Mouse (Mus musculus) MEL (cell line): ENCODE results near the gene Pycr2.

Source experiments
- CTCF ChIP-seq, 3 experiments: IDR thresholded peaks in 2 of 3; conservative IDR thresholded peaks in 1 of 3; 2 replicates each; pipeline ENCODE4 v1.5.1; 2011 to 2012; ENCODE audit warnings: low read length in 3 of 3, low read depth in 2 of 3, mild to moderate bottlenecking in 2 of 3, improper control_type of control experiment in 1 of 3, inconsistent platforms in 1 of 3, mixed read lengths in 1 of 3, moderate library complexity in 1 of 3; ENCODE audit not compliant: control insufficient read depth in 1 of 3, insufficient read depth in 1 of 3, poor library complexity in 1 of 3, severe bottlenecking in 1 of 3
- ELF1 ChIP-seq: IDR thresholded peaks from 2 replicates; pipeline ENCODE4 v1.6.1; 2014; ENCODE audit warnings: low read depth, mild to moderate bottlenecking, inconsistent platforms, low read length, improper control_type of control experiment, moderate library complexity
- HCFC1 ChIP-seq: IDR thresholded peaks from 2 replicates; pipeline ENCODE4 v1.6.1; 2012; ENCODE audit warnings: low read depth, mild to moderate bottlenecking, inconsistent platforms, low read length, improper control_type of control experiment, moderate library complexity
- POLR2A ChIP-seq, 2 experiments: IDR thresholded peaks; 2 replicates each; pipeline ENCODE4 v1.6.1; 2011 to 2012; ENCODE audit warnings: low read length in 2 of 2, mild to moderate bottlenecking in 2 of 2, control low read depth in 1 of 2, improper control_type of control experiment in 1 of 2, low read depth in 1 of 2, moderate library complexity in 1 of 2; ENCODE audit not compliant: control insufficient read depth in 1 of 2, insufficient read depth in 1 of 2, poor library complexity in 1 of 2
- RCOR1 ChIP-seq: IDR thresholded peaks from 2 replicates; pipeline ENCODE4 v1.6.1; 2012; ENCODE audit warnings: low read depth, mild to moderate bottlenecking, inconsistent platforms, low read length, improper control_type of control experiment
- SIN3A ChIP-seq: IDR thresholded peaks from 2 replicates; pipeline ENCODE4 v1.6.1; 2012; ENCODE audit warnings: low read length, improper control_type of control experiment, inconsistent platforms
- TCF12 ChIP-seq: IDR thresholded peaks from 2 replicates; pipeline ENCODE4 v1.6.1; 2014; ENCODE audit warnings: low read depth, mild to moderate bottlenecking, inconsistent platforms, low read length, improper control_type of control experiment, moderate library complexity
- USF2 ChIP-seq, 2 experiments: IDR thresholded peaks; 2 replicates each; pipeline ENCODE4 v1.6.1; 2011 to 2012; ENCODE audit warnings: improper control_type of control experiment in 2 of 2, low read length in 2 of 2, borderline replicate concordance in 1 of 2, inconsistent platforms in 1 of 2, low read depth in 1 of 2, mild to moderate bottlenecking in 1 of 2; ENCODE audit not compliant: insufficient read depth in 1 of 2
- ZKSCAN1 ChIP-seq: IDR thresholded peaks from 2 replicates; pipeline ENCODE4 v1.6.1; 2012; ENCODE audit warnings: low read depth, mild to moderate bottlenecking, inconsistent platforms, low read length, improper control_type of control experiment, moderate library complexity
- ZNF384 ChIP-seq: IDR thresholded peaks from 2 replicates; pipeline ENCODE4 v1.6.1; 2012; ENCODE audit warnings: low read depth, mild to moderate bottlenecking, inconsistent platforms, low read length, improper control_type of control experiment

DNA sequence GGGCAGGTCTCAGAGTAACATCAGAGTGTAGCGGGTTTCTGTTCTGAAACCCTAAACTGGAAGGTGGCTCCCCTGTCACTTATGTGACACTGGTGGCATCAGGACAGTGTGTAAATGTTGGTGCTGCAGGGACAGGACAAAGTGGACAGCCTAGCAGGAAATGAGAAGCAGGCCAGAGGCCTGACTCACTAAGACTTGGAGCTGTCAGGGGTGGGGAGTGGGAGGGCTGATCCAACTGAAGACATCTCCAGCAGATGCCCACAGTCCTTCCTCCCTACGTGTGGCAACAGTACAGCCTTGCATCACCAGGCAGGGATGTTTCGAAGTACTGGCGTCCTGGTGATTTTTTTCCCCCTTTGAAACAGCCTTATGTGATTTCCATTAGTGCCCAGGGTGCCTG lies 40.5 kb downstream of the Pycr2 start:
- TF ChIP-seq ZNF384 (no peak), CTCF (IDR thresholded peaks at IDR 0.05 in 2 of 3, conservative IDR thresholded peaks at IDR 0.05 in 1 of 3; ENCODE audit: control insufficient read depth in 1 of 3, insufficient read depth in 1 of 3, low read depth in 2 of 3, low read length in 3 of 3, poor library complexity in 1 of 3, severe bottlenecking in 1 of 3) (no peak), HCFC1 (no peak), ZKSCAN1 (no peak), TCF12 (no peak), POLR2A (IDR thresholded peaks at IDR 0.05; ENCODE audit: control insufficient read depth in 1 of 2, insufficient read depth in 1 of 2, low read depth in 1 of 2, low read length in 2 of 2, poor library complexity in 1 of 2) (no peak), USF2 (IDR thresholded peaks at IDR 0.05; ENCODE audit: borderline replicate concordance in 1 of 2, insufficient read depth in 1 of 2, low read depth in 1 of 2, low read length in 2 of 2) (no peak), RCOR1 (no peak), ELF1 (no peak), SIN3A (no peak)
